8 mouse cellular contexts compared by ENCODE assay signal in the genomic region with DNA sequence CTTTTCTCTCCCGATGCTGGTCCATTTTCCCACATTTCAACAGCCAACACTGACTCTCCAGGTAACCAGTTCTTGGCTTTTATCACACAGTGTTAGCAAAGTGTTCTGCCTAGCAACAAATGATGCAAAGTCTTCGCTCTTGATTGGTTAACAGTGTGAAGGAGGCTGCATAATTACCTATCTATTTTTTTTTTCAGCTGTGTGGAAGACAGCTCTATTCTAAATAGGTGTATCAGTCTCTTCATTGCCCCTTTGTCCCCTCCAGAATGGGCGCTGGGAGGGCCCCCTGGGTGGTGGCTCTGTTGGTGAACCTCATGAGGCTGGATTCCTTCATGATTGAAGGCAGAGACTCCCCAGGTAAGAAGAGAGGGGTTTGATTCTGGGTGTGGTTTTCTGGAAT. TPM values are rescaled to one million over a fixed set of nuclear protein-coding genes. Genes with fewer than 3 reads are reported as not detected.
DNase-seq lines count a peak whose midpoint lies in the region; TF ChIP-seq lines count a peak whose summit lies in the region.
"Had no signal": no experiment of that assay in that cellular context is flagged by ENCODE, and none has a peak within 500 bp of the region (broad histone marks: within the 10 kb centered on the region; RNA-seq: fewer than 3 reads in every experiment).

A gene (plus strand): TSS at position 198 of the 400 bp plus-strand sequence.

- peak; percentile 75 for DNase-seq in kidney, adult 2 months
- DNase-seq in kidney, adult 18-20 months: no peak
- DNase-seq in CD8-positive naive resting alpha-beta T cell, adult 2 months (ENCODE audit: low read depth in 2 of 2, low spot score in 2 of 2): peak; percentile 57 to 76
- DNase-seq in ZHBTc4 (ENCODE audit: low read depth, low spot score): peak; percentile 25
- peak; percentile 73 for DNase-seq in kidney, postnatal 14 days
- DNase-seq in natural killer cell, adult 2 months (ENCODE audit: low spot score in 2 of 2): peak; percentile 72 to 82
- no peak for DNase-seq in urinary bladder, postnatal 10 days (ENCODE audit: low spot score)

- WGBS in kidney, adult 2 months: 56% methylated on average over 3 of the region's 3 CpGs

- no peak for TF ChIP-seq CTCF in kidney, adult 2 months (conservative IDR thresholded peaks at IDR 0.05; ENCODE audit: insufficient read depth, insufficient read length, low read depth, low read length)

- peak within 1 kb of the TSS; percentile 93 for H3K27ac ChIP-seq in kidney, adult 2 months (ENCODE audit: insufficient read depth, low read depth, low read length)
- H3K27ac ChIP-seq: embryonic facial prominence, embryonic 15.5 days had no signal

- H3K27me3 ChIP-seq in kidney, adult 2 months (replicated peaks; ENCODE audit: control insufficient read depth, insufficient read depth, low read length): no peaks in the 10 kb centered on the region
- H3K27me3 ChIP-seq: embryonic facial prominence, embryonic 15.5 days had no signal

- H3K36me3 ChIP-seq in kidney, adult 2 months (ENCODE audit: control insufficient read depth, insufficient read depth, low read length): no peaks in the 10 kb centered on the region
- H3K36me3 ChIP-seq: embryonic facial prominence, embryonic 15.5 days had no signal

- H3K4me3 ChIP-seq in kidney, adult 2 months (ENCODE audit: insufficient read depth, low read depth, low read length): no peak within 1 kb of the TSS
- H3K4me3 ChIP-seq: embryonic facial prominence, embryonic 15.5 days had no signal

- no peaks in the 10 kb centered on the region for H3K4me1 ChIP-seq in kidney, adult 2 months (ENCODE audit: control insufficient read depth, insufficient read depth, low read length)
- H3K4me1 ChIP-seq: embryonic facial prominence, embryonic 15.5 days had no signal

- TF ChIP-seq POLR2A in kidney, adult 2 months (IDR thresholded peaks at IDR 0.05; ENCODE audit: low read depth, low read length): no peak

RNA-seq across cellular contexts. Expression of the gene that starts here (rescaled TPM):
- polyA plus RNA-seq in kidney, adult 2 months (2012; rRNA removed): 2.3 and 15.1 TPM in 2 replicates

Comparison
In these comparisons a context has a peak if more than half of its experiments do, and no peak if none do; other contexts are left out.
1. DNase-seq: peak in kidney, adult 2 months (single experiment), CD8-positive naive resting alpha-beta T cell, adult 2 months (2 of 2), ZHBTc4 (single experiment), kidney, postnatal 14 days (single experiment) and natural killer cell, adult 2 months (2 of 2); none in kidney, adult 18-20 months (single experiment) and urinary bladder, postnatal 10 days (single experiment).